Mouse (Mus musculus): ENCODE results near the gene Ube2cbp.

Ube2cbp gene

DNA sequence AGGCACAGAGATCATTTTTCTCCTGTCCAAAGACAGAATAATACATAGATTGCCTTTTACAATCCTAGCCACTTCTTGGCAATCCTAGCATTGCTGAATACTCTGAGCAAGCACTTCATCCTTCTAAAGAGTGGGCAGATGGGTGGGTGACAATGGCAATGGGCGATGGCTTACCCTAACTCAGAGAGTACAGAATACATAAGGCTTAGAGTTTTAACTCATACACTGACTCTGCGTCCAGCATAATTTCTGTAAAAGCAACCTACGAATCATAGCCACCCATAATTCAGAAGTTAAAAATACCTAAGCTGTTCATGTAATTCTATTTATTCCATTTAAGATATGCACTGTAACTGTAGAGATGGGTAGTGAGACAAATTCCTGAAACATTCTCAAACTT, 29.2 kb downstream of the Ube2cbp start:
- DNase-seq (ENCODE audit: low read depth): no peak

DNA sequence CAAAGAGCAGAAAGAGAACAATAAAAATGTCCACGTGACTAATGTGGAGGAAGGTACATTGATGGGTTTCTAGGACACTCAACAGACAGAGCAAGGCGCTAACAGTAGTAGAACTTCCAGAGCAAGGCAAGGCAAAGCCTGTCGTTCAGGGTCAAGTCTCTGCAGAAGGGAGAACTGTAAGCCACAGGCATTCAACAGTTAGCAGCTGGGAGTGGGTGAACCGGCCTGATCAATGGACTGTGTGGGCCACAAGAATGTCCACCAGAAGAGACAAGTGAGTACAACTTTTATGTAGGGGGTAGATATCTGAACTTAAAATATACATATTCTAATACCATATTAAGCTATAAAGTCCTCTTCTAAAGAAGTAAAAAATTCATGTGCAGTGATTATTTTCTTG, 41.4 kb downstream of the Ube2cbp start:
- DNase-seq (ENCODE audit: low read depth): no peak

DNA sequence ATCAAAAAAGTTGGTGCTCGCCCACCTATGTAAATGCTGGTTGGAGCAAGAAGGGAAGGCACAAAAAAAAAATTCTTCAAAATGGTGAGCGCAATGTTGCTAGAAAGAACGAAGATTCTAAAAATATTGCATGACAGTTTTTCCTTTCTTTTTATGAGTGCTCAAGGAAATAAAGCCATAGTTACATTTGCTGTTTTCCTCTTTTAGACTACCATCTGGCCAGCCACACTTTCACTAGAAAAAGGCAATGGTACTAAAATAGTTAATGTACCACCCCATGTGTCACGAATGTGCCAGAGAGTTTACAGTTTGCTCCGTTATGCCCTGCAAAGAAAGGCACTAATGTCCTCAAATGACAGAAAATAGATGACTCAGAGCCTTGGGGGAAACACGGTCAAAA, 45.4 kb downstream of the Ube2cbp start:
- DNase-seq (ENCODE audit: low read depth): no peak

DNA sequence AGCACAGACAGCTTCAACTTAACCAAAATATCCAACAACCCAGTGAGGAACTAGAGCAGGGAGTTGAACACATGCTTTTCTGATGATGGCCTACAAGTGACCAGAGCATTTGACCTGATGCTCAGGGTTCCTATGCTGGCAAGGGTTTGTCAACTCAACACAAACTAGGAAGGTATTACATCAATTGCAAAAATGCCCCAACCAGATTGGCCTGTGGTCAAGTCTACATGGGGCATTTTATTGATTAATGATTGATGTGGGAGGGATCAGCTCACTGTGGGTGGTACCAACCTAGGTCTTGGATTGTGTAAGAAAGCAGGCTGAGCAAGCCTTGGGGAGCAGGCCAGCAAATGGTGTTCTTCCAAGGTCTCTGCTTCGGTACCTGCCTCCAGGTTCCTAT, 46.8 kb downstream of the Ube2cbp start:
- DNase-seq (ENCODE audit: low read depth): no peak

DNA sequence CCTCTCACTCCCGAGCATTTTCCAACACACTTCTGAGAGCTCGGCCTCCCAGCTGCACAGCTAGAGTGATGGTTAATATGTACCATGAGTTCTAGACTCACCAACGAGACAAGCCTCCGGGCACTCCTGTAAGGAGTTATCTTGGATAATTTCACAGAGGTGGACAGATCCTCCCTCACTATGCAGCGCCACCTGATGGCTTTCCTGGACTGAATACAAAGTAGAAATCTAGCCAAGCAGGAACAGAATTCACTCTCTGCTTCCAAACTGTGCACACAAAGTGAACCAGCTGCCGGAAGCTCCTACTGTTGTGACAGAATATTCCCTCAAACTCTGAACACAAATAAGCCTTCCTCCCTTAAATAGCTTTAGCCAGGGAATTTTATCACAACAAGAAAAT, 69.0 kb downstream of the Ube2cbp start:
- DNase-seq (ENCODE audit: low read depth): no peak

DNA sequence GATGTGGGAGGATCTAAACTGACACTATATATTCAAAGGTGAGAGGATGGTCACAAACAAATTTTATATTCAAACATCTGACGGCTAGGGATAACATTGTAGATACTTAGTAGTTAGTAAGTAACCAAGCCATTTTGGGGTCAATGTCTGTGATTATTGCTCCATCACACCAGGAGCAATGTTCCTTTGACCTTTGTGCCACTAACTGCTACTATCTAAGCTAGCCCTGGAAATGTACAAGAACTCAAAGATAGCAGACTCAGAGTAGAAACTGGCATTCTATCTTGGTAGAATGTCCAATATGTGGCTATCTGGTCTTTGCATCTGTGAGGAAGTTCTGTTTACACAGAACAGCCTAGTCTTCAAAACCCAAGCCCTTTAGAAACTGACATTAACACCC, 69.7 kb downstream of the Ube2cbp start:
- DNase-seq (ENCODE audit: low read depth): no peak

DNA sequence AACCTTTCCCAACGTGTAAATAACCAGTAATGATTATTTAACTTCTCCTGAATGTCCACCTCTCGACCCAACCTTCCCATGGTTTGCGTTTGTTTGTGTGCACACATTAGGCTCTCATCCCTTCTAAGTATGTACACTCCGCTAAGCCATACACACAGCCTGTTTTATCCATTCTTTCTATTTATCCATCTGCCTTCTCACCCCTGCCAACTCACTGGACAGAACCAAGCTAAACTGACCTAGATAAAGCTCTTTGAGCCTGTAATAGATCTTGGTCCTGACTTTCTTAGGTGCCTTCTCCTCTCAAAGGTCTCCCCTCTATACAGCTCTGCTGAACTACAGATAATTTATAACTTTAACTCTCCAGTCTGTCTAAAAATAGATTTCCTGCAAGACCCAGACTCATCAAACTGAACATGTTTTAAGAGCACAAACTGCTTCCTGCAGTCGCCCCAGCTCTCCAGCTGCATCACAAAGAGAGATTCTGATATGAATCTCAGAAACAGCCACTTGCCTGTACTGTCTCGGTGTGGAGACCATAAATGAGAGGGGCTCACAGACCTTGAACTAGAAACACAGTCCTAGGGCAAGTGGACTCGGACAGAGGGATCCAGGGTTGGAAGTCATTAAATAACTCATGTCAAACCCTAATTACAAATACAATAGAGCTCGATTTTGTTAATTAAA, 71.0 kb downstream of the Ube2cbp start:
- DNase-seq (ENCODE audit: low read depth): no peak

DNA sequence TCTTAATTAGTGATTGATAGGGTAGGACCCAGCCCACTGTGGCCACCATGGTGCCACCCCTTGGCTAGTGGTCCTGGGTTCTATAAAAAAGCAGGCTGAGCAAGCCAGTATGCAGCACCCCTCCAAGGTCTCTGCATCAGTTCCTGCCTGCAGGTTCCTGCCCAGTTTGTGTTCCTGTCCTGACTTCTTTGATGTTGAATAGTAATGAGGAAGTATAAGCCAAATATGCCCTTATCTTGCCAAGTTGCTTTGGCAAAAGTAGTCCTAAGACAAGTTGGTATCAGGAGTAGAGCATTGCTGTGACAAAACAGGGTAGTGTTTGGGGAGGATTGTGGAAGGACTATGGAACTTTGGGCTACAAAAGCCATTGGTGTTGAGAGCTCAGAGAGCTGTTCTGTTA, 73.3 kb downstream of the Ube2cbp start:
- DNase-seq (ENCODE audit: low read depth): no peak

DNA sequence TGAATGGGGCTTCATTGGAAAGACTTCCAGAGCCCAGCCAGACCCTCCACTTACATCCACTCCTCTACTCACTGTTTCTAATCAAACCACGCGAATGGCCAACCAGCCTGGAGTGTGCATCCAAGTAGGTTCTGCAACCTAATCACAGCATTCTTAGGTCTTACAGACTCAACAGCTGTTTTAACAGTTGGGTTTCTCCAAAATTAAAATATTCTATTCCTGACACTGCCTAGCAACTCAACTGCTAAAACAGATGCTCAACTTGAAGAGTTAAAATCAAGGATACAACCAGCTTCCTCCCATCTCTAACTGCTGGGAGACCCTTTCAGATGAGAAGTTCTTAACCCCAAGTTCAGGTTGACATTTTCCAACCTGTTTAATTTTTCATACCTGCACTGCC, 74.0 kb downstream of the Ube2cbp start:
- no peak for DNase-seq (ENCODE audit: low read depth)

DNA sequence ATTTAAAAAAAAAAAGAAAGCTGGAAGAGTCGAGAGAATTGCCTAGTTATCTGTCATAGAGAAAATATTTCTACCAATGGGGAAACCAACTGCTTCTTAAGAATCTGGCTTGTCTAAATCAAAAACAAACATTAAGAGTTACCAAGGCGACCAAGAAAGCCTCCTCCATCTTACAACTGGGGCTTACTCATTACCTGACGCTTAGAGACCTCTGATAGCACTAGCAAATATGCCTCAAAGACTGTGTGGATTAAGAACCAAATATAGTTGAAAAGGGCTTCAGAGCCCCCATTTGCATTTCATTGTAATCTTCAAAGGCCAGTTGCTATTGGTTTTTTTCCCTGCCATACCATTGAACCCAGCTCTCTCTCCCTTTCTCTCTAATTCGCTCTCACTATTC, 76.2 kb downstream of the Ube2cbp start:
- no peak for DNase-seq (ENCODE audit: low read depth)

DNA sequence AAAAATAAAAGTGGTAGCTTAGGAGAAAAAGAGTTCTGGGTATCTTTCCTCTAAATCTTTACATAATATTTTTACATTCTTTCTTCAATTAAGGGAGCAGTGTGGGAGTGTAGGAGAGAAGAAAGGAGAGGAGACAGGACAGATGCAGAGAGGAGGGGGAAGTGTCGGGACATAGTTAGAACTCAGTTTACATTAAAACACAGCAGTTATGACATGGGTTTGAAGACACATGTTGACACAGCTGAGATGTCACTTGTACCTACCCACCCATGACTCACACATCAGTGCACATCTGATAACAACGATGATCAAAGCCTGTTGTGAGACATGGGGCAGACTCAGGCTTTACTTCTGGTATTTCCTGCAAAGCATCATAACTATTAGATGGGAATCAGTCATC, 87.8 kb downstream of the Ube2cbp start:
- DNase-seq (ENCODE audit: low read depth): no peak

DNA sequence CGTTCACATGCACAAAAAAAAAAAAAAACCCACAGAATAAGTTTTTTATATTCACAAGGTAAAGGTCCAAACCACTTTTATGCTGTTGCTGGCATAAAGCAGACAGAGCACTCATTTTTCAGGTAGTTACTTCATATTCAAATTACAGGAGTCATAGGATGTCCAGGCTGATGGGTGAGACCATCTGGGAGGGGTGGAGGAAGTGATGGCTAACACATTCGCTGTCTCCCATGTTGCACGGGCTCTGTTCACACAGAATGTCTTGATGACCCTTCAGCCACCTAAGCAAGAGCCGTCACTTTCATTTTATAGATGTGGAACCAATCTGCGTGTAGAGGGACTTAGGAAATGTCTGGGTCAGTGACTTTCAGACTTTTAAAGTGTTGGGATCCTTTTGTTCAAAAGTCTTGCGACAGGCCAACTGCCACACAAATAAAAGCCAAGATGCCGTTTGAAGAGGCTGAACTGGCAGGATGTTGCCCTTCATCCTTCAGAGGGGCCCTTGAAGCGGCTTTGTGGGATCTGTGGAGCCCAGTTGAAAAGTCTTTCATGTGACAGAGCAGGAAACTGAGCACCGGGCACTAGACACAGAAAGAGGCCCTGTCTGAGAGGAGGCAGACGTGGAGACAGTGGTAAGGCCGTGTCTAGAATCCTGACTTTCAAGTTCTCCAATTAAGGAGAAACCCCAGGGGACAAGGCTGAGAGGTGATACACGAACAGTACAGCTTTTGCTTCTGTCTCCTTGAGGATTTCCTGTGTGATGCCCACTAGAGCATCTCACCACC, 91.8 kb downstream of the Ube2cbp start:
- no peak for DNase-seq (ENCODE audit: low read depth)

DNA sequence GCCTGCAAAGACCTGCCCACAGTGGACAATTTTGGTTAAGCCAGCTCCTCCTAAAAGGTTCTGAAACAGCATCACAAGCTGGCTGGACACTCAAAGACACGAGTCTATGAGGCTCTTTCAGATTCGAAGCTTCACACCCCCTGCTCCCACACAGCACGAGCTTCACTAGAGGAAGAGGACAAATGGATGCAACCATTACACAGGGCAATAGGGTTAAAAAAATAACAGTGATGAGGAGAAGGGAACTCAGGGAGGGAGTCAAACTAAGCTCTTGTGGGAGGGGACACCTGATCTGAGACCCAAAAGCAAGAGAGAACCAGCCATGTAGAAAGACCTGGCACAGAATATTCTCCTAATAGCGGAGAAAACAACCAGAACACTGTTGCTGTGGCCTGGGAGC, 95.5 kb downstream of the Ube2cbp start:
- DNase-seq (ENCODE audit: low read depth): no peak

DNA sequence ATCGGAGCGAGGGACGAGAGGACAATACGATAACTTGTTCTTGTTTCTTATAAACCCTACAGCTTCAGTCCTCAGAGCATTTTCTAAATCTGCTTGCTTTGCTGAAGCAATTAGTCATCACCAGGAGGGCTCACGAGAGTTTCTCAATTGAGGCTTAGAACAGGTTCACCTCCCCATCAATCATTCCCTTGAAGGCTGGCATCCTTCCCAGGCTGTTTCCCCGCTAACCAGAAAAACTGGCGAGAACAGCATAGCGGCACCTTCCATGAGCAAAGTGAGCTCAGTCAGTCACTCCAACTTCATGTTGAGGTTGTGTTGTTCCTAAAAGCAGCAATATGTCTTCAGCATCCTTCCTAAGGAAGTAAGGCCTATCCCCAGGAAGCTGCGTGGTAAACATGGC, 104.2 kb downstream of the Ube2cbp start:
- peak; percentile 64 for DNase-seq (ENCODE audit: low read depth)

DNA sequence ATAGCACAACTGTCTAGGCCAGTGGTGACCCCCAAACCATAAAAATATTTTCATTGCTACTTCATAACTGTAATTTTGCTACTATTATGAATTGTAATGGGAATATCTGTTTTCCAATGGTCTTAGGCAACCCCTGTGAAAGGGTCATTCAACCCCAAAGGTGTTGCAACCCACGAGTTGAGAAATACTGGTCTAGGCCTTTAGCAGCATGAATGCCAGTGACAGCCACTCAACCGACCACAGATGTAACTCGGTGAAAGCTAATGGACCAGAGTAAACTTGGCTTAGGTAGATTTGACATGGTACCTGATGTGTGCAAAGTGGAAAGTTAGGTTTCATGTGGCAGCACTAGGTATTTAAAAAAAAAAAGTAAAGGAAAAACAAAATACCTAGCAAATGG, 108.9 kb downstream of the Ube2cbp start:
- DNase-seq (ENCODE audit: low read depth): peak; percentile 65

DNA sequence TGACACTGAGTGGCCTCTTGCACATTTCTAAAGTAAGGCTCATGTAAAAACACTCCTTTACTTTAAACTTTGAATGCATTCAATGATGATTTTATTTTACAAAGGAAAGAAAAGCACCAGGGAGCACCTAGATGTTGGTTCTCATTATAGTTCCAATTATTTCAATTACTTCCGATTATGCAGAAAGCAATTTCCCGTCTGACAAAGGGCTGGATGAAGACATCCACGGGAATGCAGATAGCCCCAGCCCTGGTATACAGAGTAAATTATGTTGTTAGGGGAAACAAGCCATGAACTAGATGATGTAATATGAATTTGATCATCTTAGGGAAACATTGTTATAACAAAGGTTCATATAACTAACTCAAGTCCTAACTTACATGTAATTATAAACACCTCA, 113.3 kb downstream of the Ube2cbp start:
- no peak for DNase-seq (ENCODE audit: low read depth)

DNA sequence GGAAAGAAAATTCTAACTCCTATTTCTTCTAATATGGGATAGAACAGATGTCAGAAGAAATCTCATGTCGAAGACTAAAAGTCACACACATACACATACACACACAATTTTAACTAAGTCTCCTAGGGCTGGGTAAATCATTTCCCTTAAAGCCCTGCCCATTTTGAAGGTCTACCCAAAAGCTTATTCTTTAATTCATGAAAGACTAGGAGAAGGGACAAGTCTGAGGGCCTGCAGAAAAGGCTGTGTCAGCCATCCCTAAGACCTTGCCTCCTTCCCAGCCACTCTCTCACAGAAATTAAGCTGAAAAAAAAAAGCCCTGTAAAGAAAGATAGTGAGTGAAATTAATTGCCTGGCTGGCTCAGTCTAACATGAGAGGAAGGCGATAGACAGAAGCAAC, 128.0 kb downstream of the Ube2cbp start:
- DNase-seq (ENCODE audit: low read depth): no peak

DNA sequence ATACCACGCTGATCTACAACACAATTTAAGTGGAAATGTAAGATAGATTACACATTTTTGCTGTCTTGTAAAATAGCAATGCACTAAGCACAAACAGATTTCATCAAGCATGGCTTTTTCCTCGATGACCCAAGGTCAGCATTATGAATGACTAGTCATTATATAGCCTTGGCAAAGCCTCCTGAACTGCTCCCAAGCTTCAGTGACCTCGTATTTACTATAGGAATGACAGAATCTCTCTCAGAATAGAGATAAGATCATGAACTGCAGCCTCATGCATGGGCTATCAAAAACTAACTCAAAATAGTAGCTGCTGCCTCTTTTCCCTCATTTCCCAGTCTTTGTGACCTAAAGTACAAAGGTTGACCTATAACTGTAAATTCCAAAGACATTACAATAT, 128.4 kb downstream of the Ube2cbp start:
- no peak for DNase-seq (ENCODE audit: low read depth)

DNA sequence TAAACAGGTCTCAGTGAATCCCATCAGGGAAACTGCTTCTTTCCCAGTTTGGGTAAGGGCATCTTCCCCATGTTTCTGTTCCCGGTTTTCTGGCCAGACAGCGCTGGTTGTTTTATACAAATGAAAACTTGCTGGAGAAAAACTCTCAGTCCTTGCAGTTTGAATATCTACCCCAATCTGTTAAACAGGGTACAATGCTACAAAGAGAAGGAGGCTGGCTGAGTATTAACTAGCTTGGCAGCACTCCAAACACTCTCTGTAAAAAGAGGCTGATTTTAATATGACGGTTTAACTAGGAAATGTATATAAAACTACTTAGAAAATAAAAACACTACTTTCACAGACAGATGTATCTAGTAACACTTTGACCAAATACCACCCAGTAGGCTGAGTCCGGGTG, 129.2 kb downstream of the Ube2cbp start:
- DNase-seq (ENCODE audit: low read depth): no peak

DNA sequence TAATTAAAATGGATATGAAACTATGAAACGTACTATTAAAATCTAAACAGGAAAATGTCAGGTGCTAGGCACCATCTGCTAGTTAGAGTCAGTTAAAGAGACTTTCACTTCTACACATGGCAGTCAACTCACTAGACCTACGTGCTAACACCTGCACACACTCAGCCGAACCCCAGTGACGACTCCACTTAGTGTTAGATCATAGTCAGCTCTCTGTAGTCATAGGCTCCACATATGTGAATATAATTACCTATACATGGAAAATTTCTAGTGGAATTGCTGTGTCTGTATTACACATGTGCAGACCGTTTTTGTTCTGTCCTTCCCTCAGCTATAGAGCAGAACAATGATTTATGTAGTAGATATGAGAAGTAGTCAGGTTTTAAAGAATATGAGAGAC, 130.4 kb downstream of the Ube2cbp start:
- DNase-seq (ENCODE audit: low read depth): no peak

DNA sequence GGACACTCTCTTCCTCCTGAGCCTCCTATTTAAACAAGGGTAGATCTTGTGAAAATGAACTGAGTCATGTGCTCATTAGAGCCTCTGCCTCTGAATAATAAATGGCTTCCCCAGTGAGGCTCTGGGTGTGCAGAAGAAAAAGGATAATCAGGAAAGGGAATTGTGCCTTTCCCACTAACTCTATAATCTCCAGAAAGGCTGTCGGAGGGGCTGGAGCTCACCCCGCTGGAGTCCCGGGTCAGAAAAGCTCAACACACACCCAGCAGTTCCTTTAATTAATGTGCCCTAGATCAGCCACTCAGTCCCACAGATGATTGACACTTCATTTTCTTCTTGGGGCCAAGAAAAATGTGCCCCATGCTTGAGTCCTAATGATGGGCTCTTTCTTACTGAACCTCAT, 134.2 kb downstream of the Ube2cbp start:
- DNase-seq (ENCODE audit: low read depth): no peak

DNA sequence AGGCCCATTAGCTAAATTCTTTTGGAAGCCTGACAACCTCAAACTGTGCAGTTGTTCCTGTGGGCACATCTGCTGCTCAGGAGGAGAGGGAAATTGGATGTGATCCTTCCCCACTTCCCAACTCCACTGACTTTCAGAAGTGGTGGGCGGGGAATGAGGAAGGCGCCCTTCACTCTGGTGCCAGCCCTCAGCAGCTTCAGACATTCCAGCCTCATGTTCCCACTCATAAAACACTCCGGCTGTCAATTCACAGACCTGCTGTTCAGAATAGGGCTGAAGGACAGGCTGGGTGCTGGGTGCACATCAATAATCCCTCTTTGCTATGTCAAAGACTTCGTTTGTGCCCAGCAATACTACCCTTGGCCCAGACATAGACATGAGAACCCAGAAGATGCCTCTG, 136.5 kb downstream of the Ube2cbp start:
- DNase-seq (ENCODE audit: low read depth): peak; percentile 4

DNA sequence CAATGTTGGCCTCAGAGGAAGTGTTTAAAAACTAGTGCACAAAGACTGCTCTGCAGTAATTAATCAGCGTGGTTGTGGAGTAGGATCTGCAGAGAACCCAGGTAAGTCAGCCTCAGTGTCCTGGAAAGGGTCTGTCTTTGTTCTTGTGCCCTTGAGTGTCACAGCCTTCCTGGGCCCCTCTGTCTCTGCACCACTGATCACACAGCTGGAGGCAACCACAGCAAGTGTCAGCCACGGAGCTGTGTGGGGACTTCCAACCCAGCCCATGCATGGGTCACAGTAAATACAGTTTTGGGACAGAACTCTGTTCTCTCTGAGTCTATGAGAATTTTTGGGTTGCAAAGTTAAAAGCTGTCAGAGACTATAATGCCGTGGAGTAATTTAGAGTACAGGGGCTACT, 137.4 kb downstream of the Ube2cbp start:
- DNase-seq (ENCODE audit: low read depth): no peak

DNA sequence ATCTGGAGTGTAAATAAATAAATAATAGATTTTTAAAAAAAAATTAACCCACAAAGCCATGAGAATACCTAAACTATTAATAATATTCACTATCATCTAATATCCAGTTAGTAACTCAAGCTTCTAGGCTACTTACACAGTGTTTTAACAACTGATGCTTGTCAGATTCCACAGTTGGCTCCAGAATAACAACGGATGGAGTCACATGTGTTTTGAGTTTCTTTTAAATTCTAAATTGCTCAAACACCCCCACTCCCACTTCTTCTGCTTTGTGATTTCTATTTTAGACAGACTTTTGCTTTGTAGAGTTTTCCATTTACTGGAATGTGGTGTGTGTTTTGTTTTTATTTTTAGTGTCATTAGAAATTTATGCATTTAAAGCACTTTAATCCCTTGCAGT, 140.0 kb downstream of the Ube2cbp start:
- DNase-seq (ENCODE audit: low read depth): no peak

Data from fibroblast of lung, adult 2 months (primary cell).